In the genomic region with DNA sequence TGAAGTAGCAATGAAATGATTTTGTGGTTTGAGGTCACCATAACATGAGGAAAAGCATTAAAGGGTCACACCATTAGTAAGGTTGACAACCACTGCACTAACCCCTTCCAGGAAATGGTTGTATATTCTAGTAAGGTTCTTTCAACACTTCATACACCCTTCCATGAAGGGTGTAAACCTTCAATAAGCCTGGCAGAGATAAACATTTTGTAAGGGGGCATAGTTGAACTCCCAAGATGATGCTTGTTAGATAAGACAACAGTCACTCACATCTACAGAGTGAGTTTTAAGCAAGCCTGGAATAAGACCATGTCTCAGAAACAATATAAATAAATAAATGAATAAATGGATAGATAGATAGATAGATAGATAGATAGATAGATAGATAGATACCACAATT, we compare ENCODE assay signal across 29 mouse cellular contexts.
DNase-seq lines count a peak whose midpoint lies in the region; ATAC-seq and TF ChIP-seq lines count a peak whose summit lies in the region.
"Had no signal": no experiment of that assay in that cellular context is flagged by ENCODE, and none has a peak within 500 bp of the region (broad histone marks: within the 10 kb centered on the region; RNA-seq: fewer than 3 reads in every experiment).

No protein-coding gene starts in this region.

- no peak overlapping the region for H3K4me3 ChIP-seq in liver, embryonic 12.5 days
- no peak overlapping the region for H3K4me3 ChIP-seq in liver, embryonic 14.5 days (ENCODE audit: insufficient read depth in 1 of 2, low read depth in 2 of 2, low read length in 2 of 2)
- H3K4me3 ChIP-seq: embryonic facial prominence, embryonic 13.5 days; embryonic facial prominence, embryonic 15.5 days; erythroblast, embryonic 14.5 days; forebrain, embryonic 10.5 days; forebrain, embryonic 12.5 days had no signal

- no peak for TF ChIP-seq CTCF in liver, embryonic 14.5 days (IDR thresholded peaks at IDR 0.05; ENCODE audit: low read depth)

- ATAC-seq in liver, embryonic 12.5 days = peak; percentile 72
- ATAC-seq in activated CD4-positive, CD25-positive, alpha-beta regulatory T cell, adult 4 months = peak; percentile 46
- peak; percentile 26; the same call in 1 of the 2 replicates for ATAC-seq in liver, embryonic 14.5 days (ENCODE audit: insufficient read depth)
- ATAC-seq: CD4-positive, CD25-positive, alpha-beta regulatory T cell, adult 4 months; forebrain, embryonic 14.5 days; forebrain, embryonic 16.5 days; Patski had no signal

- no peak overlapping the region for H3K9ac ChIP-seq in liver, embryonic 12.5 days
- H3K9ac ChIP-seq in liver, embryonic 14.5 days (replicated peaks) = no peak overlapping the region
- H3K9ac ChIP-seq: embryonic facial prominence, embryonic 13.5 days; embryonic facial prominence, embryonic 15.5 days; forebrain, embryonic 12.5 days had no signal

- DNase-seq in liver = no peak
- DNase-seq in induced T-regulatory cell, adult 2 months (ENCODE audit: low read depth) = peak; percentile 21
- no peak for DNase-seq in liver, embryonic 14.5 days (ENCODE audit: low read depth in 3 of 3, low spot score in 3 of 3)
- no peak for DNase-seq in frontal cortex, postnatal 25 days (ENCODE audit: low spot score in 2 of 2)
- DNase-seq in adrenal gland, adult (ENCODE audit: inconsistent age in 2 of 2, low spot score in 1 of 2) = no peak
- no peak for DNase-seq in thymus, postnatal 0 days (ENCODE audit: low spot score)
- DNase-seq: adrenal gland, adult 8-10 months; adrenal gland, postnatal 14 days; adrenal gland, postnatal 36 days; cerebellum, adult 11 months; cerebellum, adult 18-20 months; cerebellum, adult 8-10 months; cerebellum, adult 9-11 months; cerebellum, postnatal 14 days; cerebellum, postnatal 36 days; embryo, embryonic 11 days had no signal

- no peak overlapping the region for H3K27ac ChIP-seq in liver, embryonic 12.5 days
- H3K27ac ChIP-seq in liver, embryonic 14.5 days = no peak overlapping the region
- H3K27ac ChIP-seq: embryonic facial prominence, embryonic 13.5 days; embryonic facial prominence, embryonic 15.5 days; forebrain, embryonic 10.5 days; forebrain, embryonic 12.5 days had no signal

- no peaks in the 10 kb centered on the region for H3K4me1 ChIP-seq in liver, embryonic 12.5 days
- H3K4me1 ChIP-seq in liver, embryonic 14.5 days (replicated peaks; ENCODE audit: control insufficient read depth in 2 of 2, insufficient read depth in 2 of 2, low read length in 1 of 2) = 0 out of 4 replicates have a peak, but pooled peaks cover 0 to under 1% of the 10 kb centered on the region in 2 experiments
- H3K4me1 ChIP-seq: embryonic facial prominence, embryonic 15.5 days; forebrain, embryonic 12.5 days had no signal

- no peak for TF ChIP-seq EP300 in liver, embryonic 14.5 days (IDR thresholded peaks at IDR 0.05; ENCODE audit: low read depth)

- H3K4me2 ChIP-seq in liver, embryonic 12.5 days = no peak overlapping the region
- H3K4me2 ChIP-seq in liver, embryonic 14.5 days (ENCODE audit: low read depth) = no peak overlapping the region
- H3K4me2 ChIP-seq: embryonic facial prominence, embryonic 13.5 days; embryonic facial prominence, embryonic 15.5 days; forebrain, embryonic 12.5 days had no signal

- no peaks in the 10 kb centered on the region for H3K9me3 ChIP-seq in liver, embryonic 12.5 days (replicated peaks)
- H3K9me3 ChIP-seq in liver, embryonic 14.5 days (ENCODE audit: control insufficient read depth, low read length) = no peaks in the 10 kb centered on the region
- H3K9me3 ChIP-seq: embryonic facial prominence, embryonic 13.5 days; embryonic facial prominence, embryonic 15.5 days; forebrain, embryonic 10.5 days; forebrain, embryonic 12.5 days; G1E had no signal

- no peaks in the 10 kb centered on the region for H3K27me3 ChIP-seq in liver, embryonic 12.5 days (replicated peaks)
- H3K27me3 ChIP-seq in liver, embryonic 14.5 days (ENCODE audit: control insufficient read depth, insufficient read depth, low read length) = no peaks in the 10 kb centered on the region
- H3K27me3 ChIP-seq: CH12.LX; embryonic facial prominence, embryonic 15.5 days; Patski had no signal

- no peaks in the 10 kb centered on the region for H3K36me3 ChIP-seq in liver, embryonic 12.5 days
- H3K36me3 ChIP-seq in liver, embryonic 14.5 days (replicated peaks; ENCODE audit: control insufficient read depth, insufficient read depth, low read depth) = no peaks in the 10 kb centered on the region
- H3K36me3 ChIP-seq: embryonic facial prominence, embryonic 13.5 days; embryonic facial prominence, embryonic 15.5 days; forebrain, embryonic 10.5 days; forebrain, embryonic 12.5 days; G1E had no signal
